In genomic region chr1:152607765-152608164, GRCm38 (mm10) we compare ENCODE assay signal across 11 mouse cellular contexts.
DNase-seq lines count a peak whose midpoint lies in the region; ATAC-seq and TF ChIP-seq lines count a peak whose summit lies in the region.
"Had no signal": no experiment of that assay in that cellular context is flagged by ENCODE, and none has a peak within 500 bp of the region (broad histone marks: within the 10 kb centered on the region; RNA-seq: fewer than 3 reads in every experiment).

No protein-coding gene starts in this region.

- DNase-seq in heart, postnatal 25 days (ENCODE audit: low spot score), result no peak
- DNase-seq in midbrain, embryonic 10.5 days (ENCODE audit: low spot score), result no peak
- no peak for DNase-seq in midbrain, embryonic 14.5 days
- peak; percentile 83 for DNase-seq in kidney, adult 2 months
- DNase-seq in splenic B cell, adult 2 months (ENCODE audit: low read depth, low spot score), result peak; percentile 38
- DNase-seq in cerebellum, adult 18-20 months, result no peak
- DNase-seq: gastrocnemius, postnatal 25 days; right cerebral cortex, postnatal 4 days had no signal

- H3K9ac ChIP-seq in heart, embryonic 16.5 days (ENCODE audit: low read length), result no peak overlapping the region
- H3K9ac ChIP-seq in midbrain, embryonic 14.5 days (replicated peaks; ENCODE audit: low read length), result no peak overlapping the region
- H3K9ac ChIP-seq: forebrain, embryonic 13.5 days; midbrain, embryonic 15.5 days had no signal

- no peak overlapping the region for H3K4me3 ChIP-seq in heart, embryonic 16.5 days (ENCODE audit: low read length)
- H3K4me3 ChIP-seq in midbrain, embryonic 10.5 days, result no peak overlapping the region
- H3K4me3 ChIP-seq in midbrain, embryonic 14.5 days (replicated peaks; ENCODE audit: low read depth, low read length), result no peak overlapping the region
- H3K4me3 ChIP-seq in kidney, adult 2 months (ENCODE audit: insufficient read depth, low read depth, low read length), result 0 out of 2 replicates have a peak overlapping the region, but pooled peaks have one; percentile 13
- H3K4me3 ChIP-seq: forebrain, embryonic 13.5 days; midbrain, embryonic 15.5 days had no signal

- H3K36me3 ChIP-seq in heart, embryonic 16.5 days (ENCODE audit: control insufficient read depth, insufficient read depth), result peaks cover 14% of the 10 kb centered on the region; the same call in 1 of the 2 replicates
- peaks cover 28% of the 10 kb centered on the region; the same call in 1 of the 2 replicates for H3K36me3 ChIP-seq in midbrain, embryonic 10.5 days
- no peaks in the 10 kb centered on the region for H3K36me3 ChIP-seq in midbrain, embryonic 14.5 days (ENCODE audit: control insufficient read depth, insufficient read depth, low read length)
- no peaks in the 10 kb centered on the region; the same call in 1 of the 2 replicates for H3K36me3 ChIP-seq in kidney, adult 2 months (ENCODE audit: control insufficient read depth, insufficient read depth, low read length)
- H3K36me3 ChIP-seq in splenic B cell, adult 2 months (ENCODE audit: control insufficient read depth, insufficient read depth, low read length, poor library complexity, severe bottlenecking), result no peaks in the 10 kb centered on the region
- H3K36me3 ChIP-seq: midbrain, embryonic 15.5 days had no signal

- 50% methylated on average over 14 of the region's 14 CpGs for WGBS in heart, embryonic 16.5 days
- WGBS in midbrain, embryonic 10.5 days, result 75% methylated on average over 14 of the region's 14 CpGs
- WGBS in midbrain, embryonic 14.5 days, result 57% methylated on average over 14 of the region's 14 CpGs
- 18% methylated on average over 14 of the region's 14 CpGs for WGBS in kidney, adult 2 months

- no peak for TF ChIP-seq POLR2A in kidney, adult 2 months (IDR thresholded peaks at IDR 0.05; ENCODE audit: low read depth, low read length)

- no peaks in the 10 kb centered on the region for H3K9me3 ChIP-seq in heart, embryonic 16.5 days (replicated peaks; ENCODE audit: control insufficient read depth, low read length)
- no peaks in the 10 kb centered on the region for H3K9me3 ChIP-seq in midbrain, embryonic 10.5 days (replicated peaks)
- no peaks in the 10 kb centered on the region for H3K9me3 ChIP-seq in midbrain, embryonic 14.5 days (ENCODE audit: control insufficient read depth, low read length)
- H3K9me3 ChIP-seq: forebrain, embryonic 13.5 days; midbrain, embryonic 15.5 days had no signal

- TF ChIP-seq CTCF in kidney, adult 2 months (conservative IDR thresholded peaks at IDR 0.05; ENCODE audit: insufficient read depth, insufficient read length, low read depth, low read length), result no peak

- ATAC-seq in heart, embryonic 16.5 days (replicated peaks; ENCODE audit: extremely low read depth, insufficient read depth, low FRiP score), result no peak
- ATAC-seq in midbrain, embryonic 14.5 days (ENCODE audit: low FRiP score, low TSS enrichment), result no peak
- ATAC-seq: forebrain, embryonic 13.5 days; midbrain, embryonic 15.5 days had no signal

- intact Hi-C loops in heart, postnatal 25 days (cut with DNase I), result loop anchor here (2.0 kb wide), 1 partner anchor 17 kb away; no protein-coding TSS in a partner anchor

- peaks cover 56% of the 10 kb centered on the region for H3K4me1 ChIP-seq in heart, embryonic 16.5 days (ENCODE audit: control insufficient read depth, insufficient read depth, low read length)
- H3K4me1 ChIP-seq in midbrain, embryonic 10.5 days, result peaks cover 23% of the 10 kb centered on the region
- peaks cover 5% of the 10 kb centered on the region; the same call in 1 of the 2 replicates for H3K4me1 ChIP-seq in midbrain, embryonic 14.5 days (ENCODE audit: control insufficient read depth, insufficient read depth, low read length)
- peaks cover 60% of the 10 kb centered on the region for H3K4me1 ChIP-seq in kidney, adult 2 months (ENCODE audit: control insufficient read depth, insufficient read depth, low read length)
- H3K4me1 ChIP-seq: midbrain, embryonic 15.5 days had no signal

- H3K4me2 ChIP-seq in heart, embryonic 16.5 days (ENCODE audit: low read depth, low read length), result peak overlapping the region; percentile 1; the same call in 1 of the 2 replicates
- H3K4me2 ChIP-seq in midbrain, embryonic 14.5 days (ENCODE audit: low read length), result no peak overlapping the region
- H3K4me2 ChIP-seq: forebrain, embryonic 13.5 days; midbrain, embryonic 15.5 days had no signal

- H3K27ac ChIP-seq in heart, embryonic 16.5 days (ENCODE audit: low read length), result peak overlapping the region; percentile 0
- 0 out of 2 replicates have a peak overlapping the region, but pooled peaks have one; percentile 13 for H3K27ac ChIP-seq in midbrain, embryonic 10.5 days (replicated peaks)
- no peak overlapping the region for H3K27ac ChIP-seq in midbrain, embryonic 14.5 days (replicated peaks; ENCODE audit: low read depth, low read length)
- peak overlapping the region; percentile 75 for H3K27ac ChIP-seq in kidney, adult 2 months (ENCODE audit: insufficient read depth, low read depth, low read length)
- H3K27ac ChIP-seq: forebrain, embryonic 13.5 days; midbrain, embryonic 15.5 days had no signal

- H3K27me3 ChIP-seq in heart, embryonic 16.5 days (ENCODE audit: control insufficient read depth, insufficient read depth, low read length), result no peaks in the 10 kb centered on the region
- no peaks in the 10 kb centered on the region for H3K27me3 ChIP-seq in midbrain, embryonic 10.5 days (ENCODE audit: low read depth, poor library complexity, severe bottlenecking)
- H3K27me3 ChIP-seq in midbrain, embryonic 14.5 days (ENCODE audit: control insufficient read depth, insufficient read depth, low read length), result no peaks in the 10 kb centered on the region
- H3K27me3 ChIP-seq in kidney, adult 2 months (replicated peaks; ENCODE audit: control insufficient read depth, insufficient read depth, low read length), result no peaks in the 10 kb centered on the region
- no peaks in the 10 kb centered on the region for H3K27me3 ChIP-seq in splenic B cell, adult 2 months (ENCODE audit: control insufficient read depth, insufficient read depth, low read length, poor library complexity, severe bottlenecking)
- H3K27me3 ChIP-seq: forebrain, embryonic 13.5 days; midbrain, embryonic 15.5 days had no signal

Comparison
In these comparisons a context has a peak if more than half of its experiments do, and no peak if none do; other contexts are left out.
1. DNase-seq: peak in kidney, adult 2 months (single experiment) and splenic B cell, adult 2 months (single experiment); none in heart, postnatal 25 days (single experiment), midbrain, embryonic 10.5 days (single experiment), midbrain, embryonic 14.5 days (single experiment) and cerebellum, adult 18-20 months (0 of 2).